Mouse (Mus musculus) adrenal gland (tissue): ENCODE measurements around the gene Olfr419.

Experiments used
- intact Hi-C: fragments of 180-260 bp; cut with DNase I; formaldehyde crosslinking; loops from one replicate; pipeline ENCODE4 v1.15.1; 2025
- long read RNA-seq, 2 experiments: library from polyadenylated mRNA; unstranded; transcript quantifications; one replicate each; pipeline ENCODE4 v2.0.0; 2020; ENCODE audit warnings: borderline replicate concordance in 1 of 2; ENCODE audit not compliant: insufficient replicate concordance in 1 of 2

Gene Olfr419
- long read RNA-seq, experiment 1, result 0 reads
- long read RNA-seq, experiment 2, result 0 reads

- intact Hi-C loops, result no loop called here
These were observed at the start of gene Olfr419 for GRCm38 (mm10) chr1:174251961-174252360. Olfr419 (minus strand) TSS chr1:174252061.

GRCm38 (mm10) chr1:174270643-174271042, 18.8 kb upstream of the Olfr419 start:
- intact Hi-C loops, result no loop called here

GRCm38 (mm10) chr1:174269162-174269561, 17.3 kb upstream of the Olfr419 start:
- intact Hi-C loops, result no loop called here

- intact Hi-C loops, result no loop called here
These were observed 16.0 kb upstream of the Olfr419 start for GRCm38 (mm10) chr1:174267816-174268215.

GRCm38 (mm10) chr1:174250376-174250775, 1.5 kb downstream of the Olfr419 start:
- intact Hi-C loops, result no loop called here

- intact Hi-C loops, result no loop called here
These were observed 4.7 kb downstream of the Olfr419 start for GRCm38 (mm10) chr1:174247170-174247569.

- intact Hi-C loops, result no loop called here
These were observed 5.8 kb downstream of the Olfr419 start for GRCm38 (mm10) chr1:174246080-174246479.

- intact Hi-C loops, result no loop called here
These were observed 7.2 kb downstream of the Olfr419 start for GRCm38 (mm10) chr1:174244621-174245020.

- intact Hi-C loops, result no loop called here
These were observed 11.9 kb downstream of the Olfr419 start for GRCm38 (mm10) chr1:174239916-174240315.

GRCm38 (mm10) chr1:174216528-174217204, 35.2 kb downstream of the Olfr419 start:
- intact Hi-C loops, result no loop called here

- intact Hi-C loops, result no loop called here
These were observed 36.4 kb downstream of the Olfr419 start for GRCm38 (mm10) chr1:174215270-174216038.

- intact Hi-C loops, result no loop called here
These were observed 39.6 kb downstream of the Olfr419 start for GRCm38 (mm10) chr1:174212286-174212685.

GRCm38 (mm10) chr1:174204699-174205098, 47.2 kb downstream of the Olfr419 start:
- intact Hi-C loops, result no loop called here
